Mouse (Mus musculus) regulatory T cell (primary cell): ENCODE data around the gene Ackr1.
"Not testable (repeated sequence)": the region's sequence is repeated elsewhere in the genome, so short reads cannot be mapped to it uniquely, and the experiment has no call there.

Experiments
- in situ Hi-C: fragments of 300-600 bp; cut with MboI, MseI; formaldehyde crosslinking; loops from one replicate; pipeline ENCODE4 v1.15.1; 2025; ENCODE audit warnings: high pct_unique_total_duplicates

Ackr1 gene

GRCm38 (mm10) chr1:173313535-173314050 is 20.0 kb downstream of the Ackr1 start:
- in situ Hi-C loops: not testable (repeated sequence)

GRCm38 (mm10) chr1:173302795-173303194 is 30.8 kb downstream of the Ackr1 start:
- in situ Hi-C loops: loop anchor here (10.0 kb wide), 1 partner anchor 1802 kb away; no protein-coding TSS in a partner anchor
